ENCODE assay signal across 7 mouse cellular contexts in genomic region chr13:31992409-31993201, GRCm38 (mm10).
A peak's percentile ranks its signal among the peaks of the same experiment; 100 is the strongest.
DNase-seq lines count a peak whose midpoint lies in the region; ATAC-seq and TF ChIP-seq lines count a peak whose summit lies in the region.

No protein-coding gene starts in this region.

- no peaks in the 10 kb centered on the region for H3K79me2 ChIP-seq in heart, adult 2 months (replicated peaks; ENCODE audit: control insufficient read depth, insufficient read depth, low read length)

- H3K9me3 ChIP-seq in stomach, embryonic 14.5 days (ENCODE audit: control insufficient read depth, low read depth, low read length) = peaks cover 8% of the 10 kb centered on the region; the same call in 1 of the 2 replicates

- TF ChIP-seq EP300 in heart, adult 2 months (IDR thresholded peaks at IDR 0.05; ENCODE audit: insufficient read depth, low read depth, low read length) = no peak

- intact Hi-C loops in heart, adult 2 months (cut with DNase I) = no loop called here
- intact Hi-C loops in left cerebral cortex, postnatal 4 days (cut with DNase I) = no loop called here

- no peak for TF ChIP-seq POLR2A in heart, adult 2 months (IDR thresholded peaks at IDR 0.05; ENCODE audit: insufficient read depth, low read depth, low read length)

- H3K4me3 ChIP-seq in heart, adult 2 months = no peak overlapping the region
- no peak overlapping the region for H3K4me3 ChIP-seq in stomach, embryonic 14.5 days (ENCODE audit: low read depth, low read length)

- 0 out of 2 replicates have a peak, but pooled peaks have one; percentile 9 for TF ChIP-seq CTCF in heart, adult 2 months (IDR thresholded peaks at IDR 0.05)

- H3K36me3 ChIP-seq in heart, adult 2 months (ENCODE audit: control insufficient read depth, insufficient read depth, low read length) = no peaks in the 10 kb centered on the region
- H3K36me3 ChIP-seq in stomach, embryonic 14.5 days (ENCODE audit: control insufficient read depth, insufficient read depth, low read length) = no peaks in the 10 kb centered on the region

- ATAC-seq in stomach, embryonic 14.5 days (ENCODE audit: insufficient number of reproducible peaks, insufficient read depth, low FRiP score, low read depth) = peak; percentile 75
- no peak for ATAC-seq in frontal cortex, adult (ENCODE audit: low TSS enrichment)

- H3K4me1 ChIP-seq in heart, adult 2 months (ENCODE audit: control insufficient read depth, insufficient read depth, low read length) = peaks cover 4% of the 10 kb centered on the region
- peaks cover 3% of the 10 kb centered on the region; the same call in 1 of the 2 replicates for H3K4me1 ChIP-seq in stomach, embryonic 14.5 days (ENCODE audit: control insufficient read depth, insufficient read depth, low read length)

- 48% methylated on average over 12 of the region's 12 CpGs for WGBS in heart, adult 2 months
- 18% methylated on average over 12 of the region's 12 CpGs for WGBS in stomach, embryonic 14.5 days

- no peaks in the 10 kb centered on the region for H3K27me3 ChIP-seq in heart, adult 2 months (ENCODE audit: control insufficient read depth, insufficient read depth, low read length)
- H3K27me3 ChIP-seq in stomach, embryonic 14.5 days (ENCODE audit: control insufficient read depth, insufficient read depth, low read length) = no peaks in the 10 kb centered on the region

- no peak overlapping the region for H3K9ac ChIP-seq in heart, adult 2 months (ENCODE audit: low read depth, low read length)
- no peak overlapping the region for H3K9ac ChIP-seq in stomach, embryonic 14.5 days (replicated peaks; ENCODE audit: low read depth, low read length)

- H3K27ac ChIP-seq in heart, adult 2 months = peak overlapping the region; percentile 6; the same call in 1 of the 2 replicates
- H3K27ac ChIP-seq in stomach, embryonic 14.5 days (ENCODE audit: low read length) = no peak overlapping the region

- H3K4me2 ChIP-seq in stomach, embryonic 14.5 days (replicated peaks; ENCODE audit: low read depth, low read length) = peak overlapping the region; percentile 21; the same call in 1 of the 2 replicates

- peak; percentile 8 for DNase-seq in urinary bladder, postnatal 25 days (ENCODE audit: low spot score)
- DNase-seq in urinary bladder, postnatal 4 days (ENCODE audit: low spot score in 2 of 2) = no peak
- DNase-seq in heart, adult 2 months = peak in 1 of 2 experiments; percentile 24
- peak; percentile 7 for DNase-seq in liver
- DNase-seq in left cerebral cortex, postnatal 4 days = no peak

Comparison
In these comparisons a context has a peak if more than half of its experiments do, and no peak if none do; other contexts are left out.
1. DNase-seq: peak in urinary bladder, postnatal 25 days (single experiment) and liver (single experiment); none in urinary bladder, postnatal 4 days (0 of 2) and left cerebral cortex, postnatal 4 days (single experiment).